Mouse (Mus musculus) telencephalon, adult 2 months (tissue): ENCODE results near the gene Hacl1.

Experiments used
- DNase-seq: peaks from one replicate; pipeline ENCODE4 v3.0.0-alpha.2; 2011; ENCODE audit warnings: low read depth, low spot score

Hacl1 gene

DNA sequence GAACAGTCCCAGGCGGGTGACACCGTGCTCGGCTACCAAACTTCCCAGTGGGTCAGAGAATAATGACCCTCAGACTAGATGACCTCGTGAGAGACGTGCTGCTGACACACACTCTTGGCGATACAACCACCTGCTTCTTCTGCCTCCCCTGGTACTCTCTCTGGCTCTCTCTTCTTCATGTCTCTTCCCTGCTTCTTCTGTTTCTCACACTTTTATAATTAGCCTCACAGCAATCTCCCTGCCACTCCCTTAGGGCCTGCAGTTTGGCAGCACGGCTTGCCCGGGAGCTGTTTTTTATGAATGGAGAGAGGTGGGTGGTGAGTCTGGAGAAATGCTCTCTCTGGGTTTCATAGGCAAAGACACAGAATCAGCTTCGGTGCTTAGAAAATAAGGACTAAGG, 65.2 kb downstream of the Hacl1 start:
- peak; percentile 69 for DNase-seq

DNA sequence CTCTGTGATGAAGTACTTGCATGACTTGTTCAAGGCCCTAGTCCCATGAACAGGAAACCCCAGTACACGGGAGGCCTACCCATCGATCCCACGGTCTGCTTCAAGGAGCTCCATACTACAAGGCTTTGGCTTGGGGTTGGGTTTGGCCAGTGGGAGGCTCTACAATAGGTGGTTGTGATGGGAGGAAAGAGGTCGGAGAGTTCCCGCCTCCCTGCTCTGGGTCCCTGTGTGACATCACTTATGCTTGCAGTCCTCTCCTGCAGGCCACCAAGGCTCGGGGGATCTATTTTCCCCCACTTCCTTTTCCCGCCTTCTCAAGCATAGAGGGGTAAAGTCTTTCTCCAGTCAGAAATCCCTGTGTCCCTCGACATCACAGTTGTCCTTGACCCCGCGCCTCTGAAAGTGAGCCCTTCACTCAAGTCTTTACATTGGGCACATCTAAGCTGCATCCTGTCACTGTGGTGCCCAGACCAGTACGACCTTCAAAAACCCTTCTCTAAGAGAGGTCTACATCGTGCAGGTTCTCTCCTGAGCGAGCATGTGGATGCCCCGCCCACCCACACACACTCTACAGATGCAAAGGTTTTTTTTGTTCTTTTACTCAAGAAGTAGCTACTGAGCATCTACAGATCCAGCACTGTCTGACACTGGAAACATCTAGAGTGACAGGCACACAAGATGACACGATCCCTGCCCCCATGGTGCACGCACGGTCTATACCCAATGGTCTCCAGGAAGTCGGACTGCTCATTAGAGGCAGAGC, 66.0 kb downstream of the Hacl1 start:
- no peak for DNase-seq

DNA sequence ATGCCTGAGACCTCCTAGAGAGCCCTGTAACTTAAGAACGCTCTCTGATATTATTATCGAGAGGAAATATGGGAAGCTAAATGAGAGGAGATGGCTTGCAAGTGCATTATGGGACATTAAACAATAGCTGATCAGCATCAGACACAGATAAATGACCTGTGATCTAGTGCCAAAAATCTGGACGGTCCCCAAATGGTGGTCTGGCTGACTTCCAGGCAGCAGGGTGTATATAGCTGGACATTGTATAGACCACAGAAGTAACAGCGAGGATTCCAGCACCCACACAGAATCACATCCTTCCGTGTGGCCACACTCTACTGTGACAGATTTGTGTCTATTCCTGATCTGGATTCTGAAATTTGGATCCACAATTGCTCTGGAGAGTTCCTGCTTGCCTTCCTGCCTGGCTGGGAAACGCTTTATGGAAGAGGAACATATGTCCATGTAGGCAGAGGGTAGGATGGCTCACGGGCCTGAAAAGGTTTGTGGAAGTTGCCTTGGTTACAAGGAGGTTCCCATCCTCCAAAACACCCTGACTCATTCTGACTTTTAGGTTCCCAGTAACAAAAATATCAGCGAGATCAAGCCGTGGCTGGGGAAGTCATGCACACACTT, 68.4 kb downstream of the Hacl1 start:
- DNase-seq = peak; percentile 88

DNA sequence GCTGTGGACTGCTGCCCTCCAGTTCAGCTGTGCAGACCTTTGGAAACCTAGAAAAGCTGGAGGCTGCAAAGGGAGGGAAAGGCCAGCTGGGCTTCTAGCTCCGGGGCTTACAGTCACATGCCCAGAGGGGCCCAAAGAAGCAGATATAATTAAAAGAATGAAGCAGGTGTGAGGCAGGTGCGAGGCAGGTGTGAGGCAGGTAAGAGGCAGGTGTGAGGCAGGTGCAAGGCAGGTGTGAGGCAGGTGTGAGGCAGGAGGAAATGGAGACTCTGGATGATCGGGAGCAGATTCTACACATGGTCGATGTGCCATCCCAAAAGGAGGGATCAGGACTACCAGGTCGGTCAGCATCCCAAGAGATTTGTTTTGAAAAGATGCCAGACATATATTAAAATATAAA, 69.7 kb downstream of the Hacl1 start:
- DNase-seq = no peak

DNA sequence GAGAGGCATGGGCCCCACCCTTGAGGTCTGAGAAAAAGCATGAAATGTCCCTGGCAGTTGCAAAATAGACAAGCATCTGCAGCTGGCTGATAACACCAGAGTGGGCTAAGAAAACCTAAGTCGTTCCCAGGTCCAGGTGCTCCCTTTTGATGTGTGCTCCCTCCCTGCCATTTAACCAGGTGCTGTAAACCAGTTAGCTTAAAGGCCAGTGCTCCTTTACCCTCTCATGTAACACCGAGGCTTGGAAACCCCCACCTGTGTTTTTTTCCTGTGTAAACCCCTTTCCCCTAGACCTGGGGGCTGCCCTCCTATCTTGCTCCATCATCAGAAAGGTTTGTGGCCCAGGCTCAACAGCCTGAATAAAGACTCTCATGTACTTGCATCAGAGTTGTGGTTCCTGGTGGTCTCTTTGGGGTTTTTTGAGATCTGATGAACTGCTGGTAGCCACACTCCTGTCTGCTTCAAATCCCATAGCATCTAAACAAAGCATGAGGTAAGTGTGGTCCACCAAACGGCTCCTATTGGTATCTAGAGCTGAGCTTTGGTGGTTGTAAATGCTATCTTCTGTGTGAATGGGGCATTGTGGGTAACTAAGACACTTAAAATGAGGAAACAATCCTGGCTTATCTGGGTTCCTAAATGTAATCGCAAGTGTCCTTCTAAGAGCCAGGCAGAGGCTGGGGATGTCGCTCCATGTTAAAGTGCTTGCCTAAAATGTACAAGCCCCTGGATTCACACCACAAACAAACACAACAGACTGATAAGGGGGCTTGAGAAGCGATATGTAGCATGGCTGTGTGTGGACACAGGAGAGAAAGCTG, 70.7 kb downstream of the Hacl1 start:
- DNase-seq = no peak

DNA sequence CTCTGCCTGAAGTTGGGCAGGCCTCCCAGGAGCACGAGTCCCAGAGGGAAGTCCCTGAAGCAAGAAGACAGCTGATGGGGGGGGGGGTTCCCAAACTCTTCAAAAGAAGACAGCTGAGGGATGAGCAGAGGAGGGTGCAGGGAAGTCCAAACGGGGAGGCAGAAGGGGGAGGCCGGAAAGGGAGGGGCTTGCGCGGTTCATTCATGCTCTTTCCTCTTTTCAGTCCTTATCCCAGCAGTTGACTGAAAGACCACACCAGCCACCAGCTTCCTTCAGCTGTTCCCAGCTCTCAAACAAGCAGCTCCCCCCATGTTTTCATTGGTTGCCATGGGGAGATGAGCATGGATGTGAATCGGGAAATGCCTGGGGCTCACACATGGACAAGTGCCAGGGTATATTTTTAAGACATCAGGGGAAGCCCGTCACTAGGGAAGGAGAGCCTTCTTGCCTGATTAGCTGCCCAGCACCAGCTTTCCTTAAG, 71.9 kb downstream of the Hacl1 start:
- peak; percentile 4 for DNase-seq

DNA sequence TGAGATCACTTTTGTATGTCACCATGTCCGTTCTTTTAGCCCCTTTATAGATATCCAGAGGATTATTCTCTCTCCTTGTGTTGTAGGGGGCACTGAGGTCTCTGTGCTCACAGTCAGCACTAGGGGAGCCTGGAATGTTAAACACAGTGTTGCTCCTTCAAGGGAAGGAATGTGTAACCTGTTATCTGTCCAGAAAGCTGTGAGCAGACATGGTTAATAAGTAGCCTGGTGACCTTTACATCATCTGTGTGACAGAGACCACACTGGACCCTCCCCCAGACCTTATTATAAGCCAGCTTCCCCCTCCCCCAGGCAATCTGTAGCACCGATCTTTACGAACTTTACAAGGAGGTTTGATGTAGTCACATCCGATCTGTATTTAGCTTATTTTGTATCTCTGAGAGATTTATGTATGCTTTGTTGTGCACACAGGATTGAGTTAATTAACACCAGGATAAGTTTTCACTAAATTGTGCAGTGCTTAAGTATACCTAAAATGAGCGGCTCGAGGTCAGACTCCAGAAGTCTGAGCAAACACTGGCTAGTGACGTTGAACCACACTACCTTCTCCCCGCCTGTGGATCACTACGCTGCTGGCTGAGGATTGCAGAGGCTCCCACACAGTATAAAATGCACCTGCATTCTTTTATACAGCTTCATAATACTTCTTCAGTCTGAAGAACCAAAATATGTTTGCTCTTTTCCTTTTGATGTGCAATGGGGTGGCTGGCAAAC, 75.4 kb downstream of the Hacl1 start:
- DNase-seq = no peak

DNA sequence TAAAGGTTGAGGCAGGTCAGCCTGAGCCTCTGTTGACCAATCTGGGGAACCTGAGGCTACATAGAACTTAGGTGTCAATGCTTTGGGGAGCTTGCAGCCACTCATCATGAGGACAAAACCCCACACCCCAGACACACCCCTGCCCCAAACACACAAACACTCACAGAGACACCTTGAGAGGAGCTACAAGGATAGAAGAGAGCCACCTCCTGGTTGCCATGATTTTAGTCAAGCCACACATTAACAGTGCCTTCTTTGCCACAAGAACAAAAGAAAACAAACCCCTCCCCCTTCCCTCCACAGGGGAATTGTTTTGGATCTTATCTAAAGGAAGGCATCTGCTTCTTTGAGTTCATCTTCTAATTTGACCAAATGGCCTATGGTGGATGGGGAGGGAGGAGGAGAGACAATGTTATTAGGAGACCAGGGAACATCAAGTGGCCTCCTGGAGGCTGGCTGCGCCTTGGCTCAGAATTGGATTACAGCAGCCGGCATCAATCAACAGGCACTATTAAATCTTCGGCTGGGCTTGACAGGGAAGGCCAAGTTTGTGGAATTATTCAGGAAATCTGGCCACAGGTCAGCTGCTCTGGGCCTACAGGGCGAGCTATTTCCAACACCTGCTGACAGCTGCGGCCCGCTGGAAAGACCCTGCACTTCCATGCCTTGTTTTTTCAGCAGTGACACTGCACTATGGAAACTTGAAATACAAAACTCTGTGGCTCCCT, 76.5 kb downstream of the Hacl1 start:
- no peak for DNase-seq

DNA sequence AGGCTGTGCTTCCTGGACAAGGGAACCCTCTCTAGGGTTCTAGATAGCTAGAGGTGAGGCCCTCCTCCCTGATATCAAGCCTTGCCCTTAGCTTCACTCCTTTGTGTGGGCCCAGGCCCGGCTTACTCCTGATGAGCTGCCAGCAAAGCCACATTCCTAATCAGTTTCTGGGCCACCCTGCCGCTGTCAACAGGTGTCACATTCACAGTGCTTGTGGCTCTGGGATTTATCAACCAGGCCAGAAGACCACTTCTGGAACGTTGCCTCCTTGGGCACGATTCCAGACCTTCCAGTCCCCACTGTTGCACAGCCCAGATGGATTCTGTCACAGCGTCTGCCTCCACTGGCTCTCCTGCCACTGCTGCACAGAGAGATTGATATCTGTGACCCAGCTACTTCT, 80.2 kb downstream of the Hacl1 start:
- no peak for DNase-seq

DNA sequence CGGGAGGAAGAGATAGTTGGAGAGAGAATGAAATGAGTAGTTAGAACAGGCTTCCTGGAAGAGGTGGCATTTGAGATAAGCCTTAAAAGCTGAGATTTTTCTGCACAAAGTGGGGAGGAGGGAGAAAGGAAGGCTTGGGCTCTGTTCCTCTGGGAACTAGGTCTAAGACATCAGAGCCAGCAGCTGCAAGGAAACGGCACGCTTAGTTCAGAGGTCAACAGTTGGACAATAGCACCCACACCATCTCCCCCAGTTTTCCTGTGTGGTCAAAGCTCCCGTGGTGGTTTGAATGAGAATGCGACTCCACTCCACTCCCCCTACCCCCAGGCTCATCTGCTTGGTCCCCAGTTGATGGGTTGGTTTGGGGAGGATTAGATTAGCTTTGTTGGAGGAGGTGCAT, 81.9 kb downstream of the Hacl1 start:
- no peak for DNase-seq

DNA sequence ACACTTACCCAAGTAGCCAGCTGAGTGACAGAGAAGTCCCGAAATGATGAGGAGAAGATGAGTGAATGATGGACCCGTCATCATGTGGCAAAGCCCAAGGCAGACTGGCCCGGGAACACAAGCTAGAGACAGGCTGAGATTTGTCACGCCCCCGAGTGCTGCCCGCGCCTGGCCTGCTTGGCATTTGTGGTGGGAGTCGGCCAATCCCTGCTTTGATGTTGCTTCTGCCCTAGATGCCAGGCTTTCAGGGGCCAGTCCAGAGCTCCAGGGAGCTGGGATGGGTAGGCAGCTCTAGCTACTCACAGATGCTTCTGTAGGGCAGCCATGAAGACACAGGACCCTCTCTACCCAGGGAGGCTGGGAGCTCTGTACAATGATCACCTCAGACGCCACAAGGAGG, 83.3 kb downstream of the Hacl1 start:
- DNase-seq = no peak

DNA sequence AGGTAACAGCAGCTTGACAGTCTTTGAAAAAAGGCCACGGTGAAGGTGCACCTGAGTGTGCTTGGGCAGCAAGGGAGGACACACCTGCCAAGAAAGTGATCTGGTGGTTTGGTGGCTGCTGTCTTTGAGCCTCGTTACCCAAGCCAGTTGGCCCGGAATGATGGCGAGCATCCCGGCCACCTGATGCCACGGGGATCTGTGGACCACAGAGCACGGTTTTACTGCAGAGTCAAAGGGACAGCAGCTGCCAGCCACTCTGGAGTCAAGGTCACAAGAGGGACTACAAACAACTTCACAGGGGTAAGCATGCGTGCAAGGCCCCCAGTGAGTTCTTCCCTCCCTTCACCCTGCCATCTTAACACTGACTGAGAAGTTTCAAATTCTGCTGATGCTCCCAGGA, 83.8 kb downstream of the Hacl1 start:
- no peak for DNase-seq

DNA sequence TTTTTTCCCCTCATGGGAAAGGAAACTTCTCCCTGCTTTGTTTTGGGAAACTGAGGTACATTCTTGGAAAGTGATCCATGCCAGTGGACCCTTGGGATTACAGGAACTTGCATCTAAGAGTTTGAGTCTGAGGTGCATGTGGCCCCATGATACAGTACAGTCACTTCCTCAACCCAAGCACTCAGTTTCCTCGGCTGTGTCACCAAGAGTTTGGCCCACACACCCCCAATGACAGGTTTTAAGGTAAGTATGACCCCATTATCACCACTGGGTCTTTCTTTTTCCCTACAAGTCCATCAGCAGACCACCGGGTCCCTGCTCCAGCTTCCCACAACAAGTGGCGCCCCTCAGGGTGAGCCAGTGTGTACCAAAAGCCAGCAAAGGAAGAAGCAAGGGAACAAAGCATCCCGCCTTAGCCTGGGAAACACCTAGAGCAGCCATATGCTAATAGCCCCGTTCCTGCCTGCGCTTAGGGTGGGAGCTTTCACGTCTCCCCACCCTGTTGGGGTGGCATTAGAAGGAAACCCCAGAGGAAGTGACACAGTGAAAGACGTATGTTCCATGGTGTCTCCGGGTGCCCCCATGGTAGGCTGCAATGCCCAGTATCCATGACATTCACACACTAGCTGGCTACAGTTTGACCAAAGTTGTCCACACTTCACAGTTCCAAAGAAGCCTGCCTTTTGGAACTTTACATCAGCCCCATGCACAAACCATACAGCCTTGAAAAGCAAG, 84.4 kb downstream of the Hacl1 start:
- no peak for DNase-seq

DNA sequence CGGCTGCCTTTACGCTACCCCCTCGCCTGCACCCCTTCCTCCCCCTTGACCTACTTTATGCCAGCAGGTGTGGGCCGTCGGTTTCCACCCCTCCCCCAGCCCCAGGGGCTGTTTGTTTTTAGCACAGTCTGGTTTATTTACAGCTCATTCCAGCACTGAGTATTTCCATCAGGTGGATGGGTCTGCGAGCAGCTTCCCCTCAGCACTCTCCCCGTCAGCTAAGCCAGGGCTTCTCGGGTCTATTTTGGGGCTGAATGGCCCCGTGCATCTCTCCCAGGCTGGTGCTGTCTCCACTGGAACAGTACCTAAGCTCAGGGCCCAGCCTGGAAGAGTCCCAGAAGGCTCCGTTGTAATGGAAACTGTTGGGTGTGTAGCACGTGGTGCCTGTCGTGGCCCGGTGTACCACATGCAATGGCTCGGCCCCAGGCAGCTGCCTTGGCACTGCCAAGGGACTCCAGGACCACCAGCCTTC, 85.1 kb downstream of the Hacl1 start:
- DNase-seq = peak; percentile 4

DNA sequence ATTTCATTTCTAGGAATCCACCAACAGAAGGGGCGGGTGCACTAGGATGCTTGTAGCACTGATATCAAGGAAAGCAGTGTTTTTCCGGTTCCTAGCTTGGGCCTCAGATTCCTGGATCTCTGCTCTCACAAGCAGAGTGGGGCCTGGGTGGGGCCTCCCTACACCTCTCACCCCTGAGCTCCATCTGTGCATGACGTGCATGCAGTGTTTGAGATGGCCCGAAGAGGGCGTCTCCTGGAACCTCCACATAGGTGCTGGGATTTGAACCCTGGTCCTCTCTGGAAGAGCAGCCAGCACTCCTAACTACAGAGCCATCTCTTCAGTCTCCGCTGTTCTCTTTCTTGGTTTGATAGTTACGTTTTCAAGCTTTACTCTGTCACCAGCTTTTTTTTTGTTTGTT, 86.1 kb downstream of the Hacl1 start:
- DNase-seq = no peak
